Mouse (Mus musculus) heart, adult 2 months (tissue): Measurements from ENCODE around the gene Dzip1l.

Source experiments
- CTCF ChIP-seq: fragments of 200-600 bp; IDR thresholded peaks from 2 replicates; pipeline ENCODE4 v1.8.1; 2022; ENCODE audit warnings: antibody characterized with exemption, mild to moderate bottlenecking, moderate library complexity
- EP300 ChIP-seq: fragments of 200-500 bp; IDR thresholded peaks from 2 replicates; pipeline ENCODE4 v1.6.1; 2011; ENCODE audit warnings: low read depth, low read length, control low read depth; ENCODE audit not compliant: insufficient read depth
- POLR2A ChIP-seq: fragments of 200-500 bp; IDR thresholded peaks from 2 replicates; pipeline ENCODE4 v1.6.1; 2011; ENCODE audit warnings: mild to moderate bottlenecking, low read depth, low read length, control low read depth; ENCODE audit not compliant: insufficient read depth

GRCm38 (mm10) chr9:99661606-99662166 is 32.4 kb downstream of the Dzip1l start:
- TF ChIP-seq CTCF (no peak), EP300 (no peak), POLR2A (no peak)
